Mouse (Mus musculus) embryonic facial prominence, embryonic 13.5 days (tissue): Measurements from ENCODE around the gene Egfl6. TPM values are rescaled to one million over a fixed set of nuclear protein-coding genes. Genes with fewer than 3 reads are reported as not detected.
"Not testable (repeated sequence)": the region's sequence is repeated elsewhere in the genome, so short reads cannot be mapped to it uniquely, and the experiment has no call there.

Source experiments
- ATAC-seq: fragments of 200-750 bp; cut with Nextera tagmentation; 2 replicates; pipeline ENCODE4 v1.8.0; 2017; ENCODE audit warnings: low read depth; ENCODE audit not compliant: insufficient number of reproducible peaks, insufficient read depth, low FRiP score, low TSS enrichment
- H3K27ac ChIP-seq: fragments of 300-500 bp; sonication (generic); 2 replicates; pipeline ENCODE4 v1.5.1; 2015; ENCODE audit warnings: moderate library complexity, mild to moderate bottlenecking, inconsistent platforms
- H3K27me3 ChIP-seq: fragments of 300-500 bp; sonication (generic); 2 replicates; pipeline ENCODE4 v1.6.1; 2015; ENCODE audit warnings: mild to moderate bottlenecking, inconsistent platforms
- H3K36me3 ChIP-seq: fragments of 300-500 bp; sonication (generic); 2 replicates; pipeline ENCODE4 v1.6.1; 2015; ENCODE audit warnings: mild to moderate bottlenecking, inconsistent platforms
- H3K4me1 ChIP-seq: fragments of 300-500 bp; sonication (generic); 2 replicates; pipeline ENCODE4 v1.6.1; 2015; ENCODE audit warnings: inconsistent platforms
- H3K4me2 ChIP-seq: fragments of 300-500 bp; sonication (generic); 2 replicates; pipeline ENCODE4 v1.6.1; 2015; ENCODE audit warnings: moderate library complexity, mild to moderate bottlenecking, inconsistent platforms
- H3K4me3 ChIP-seq: fragments of 300-500 bp; sonication (generic); 2 replicates; pipeline ENCODE4 v1.5.1; 2015; ENCODE audit warnings: mild to moderate bottlenecking, inconsistent platforms
- H3K9ac ChIP-seq: fragments of 300-500 bp; sonication (generic); 2 replicates; pipeline ENCODE4 v1.6.1; 2015; ENCODE audit warnings: mild to moderate bottlenecking, inconsistent platforms
- H3K9me3 ChIP-seq: fragments of 300-500 bp; sonication (generic); 2 replicates; pipeline ENCODE4 v1.6.1; 2016; ENCODE audit warnings: inconsistent platforms
- WGBS: fragments of 180-500 bp; shearing (Covaris S2); methylation state at CpG from one replicate; pipeline ENCODE4 v1.1.7; 2015; ENCODE audit warnings: mixed read lengths; 5-methylcytosine and 5-hydroxymethylcytosine counted together
- polyA plus RNA-seq: library from polyadenylated mRNA; unstranded; fragments of >200 nt; fragmentation: Nextera tagmentation; extraction: Ambion mirVana; gene quantifications from 2 replicates; pipeline ENCODE4 v1.2.1, GENCODE M21; 2015

Egfl6 gene
- polyA plus RNA-seq, 1 experiment from 2014 or later = 130 TPM

- no peaks in the 10 kb centered on the region for H3K9me3 ChIP-seq
- no peak for ATAC-seq
- H3K4me3 ChIP-seq = no peak overlapping the region
- H3K27ac ChIP-seq = no peak overlapping the region
- WGBS = 87% methylated on average over 3 of the region's 3 CpGs
- H3K4me1 ChIP-seq = 0 out of 2 replicates have a peak, but pooled peaks cover 3% of the 10 kb centered on the region
- H3K4me2 ChIP-seq = no peak overlapping the region
- H3K9ac ChIP-seq = no peak overlapping the region
- H3K36me3 ChIP-seq = no peaks in the 10 kb centered on the region
- peaks cover 22% of the 10 kb centered on the region for H3K27me3 ChIP-seq
These were observed 69.6 kb downstream of the Egfl6 start for GRCm38 (mm10) chrX:166515923-166516322.

DNA sequence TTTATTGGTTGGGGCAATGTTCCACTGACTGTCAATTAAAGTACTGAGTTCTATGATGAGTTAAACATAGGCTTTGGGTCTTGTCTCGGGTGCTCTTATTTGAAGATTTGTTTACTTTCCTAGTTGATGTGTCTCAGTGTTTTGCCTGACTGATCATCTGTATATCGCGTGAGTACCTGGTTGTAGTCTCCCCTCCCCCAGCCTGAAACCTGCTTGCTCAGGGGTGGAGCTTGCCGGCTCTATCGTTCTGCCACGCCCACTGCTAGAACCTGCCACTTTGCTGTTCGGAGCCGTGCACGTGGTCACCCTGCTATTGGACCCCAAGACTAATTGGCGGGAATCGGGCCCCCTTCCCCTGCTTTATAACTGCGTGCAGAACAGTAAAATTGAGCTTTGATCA, 71.5 kb downstream of the Egfl6 start:
- not testable (repeated sequence) for ATAC-seq, H3K9ac ChIP-seq, H3K36me3 ChIP-seq, H3K9me3 ChIP-seq, H3K4me3 ChIP-seq, H3K4me1 ChIP-seq, H3K27ac ChIP-seq
- Histone ChIP-seq H3K4me2 (peak overlapping the region; percentile 37), H3K27me3 (peaks cover 13% of the 10 kb centered on the region)
- WGBS = 33% methylated on average over 12 of the region's 12 CpGs

DNA sequence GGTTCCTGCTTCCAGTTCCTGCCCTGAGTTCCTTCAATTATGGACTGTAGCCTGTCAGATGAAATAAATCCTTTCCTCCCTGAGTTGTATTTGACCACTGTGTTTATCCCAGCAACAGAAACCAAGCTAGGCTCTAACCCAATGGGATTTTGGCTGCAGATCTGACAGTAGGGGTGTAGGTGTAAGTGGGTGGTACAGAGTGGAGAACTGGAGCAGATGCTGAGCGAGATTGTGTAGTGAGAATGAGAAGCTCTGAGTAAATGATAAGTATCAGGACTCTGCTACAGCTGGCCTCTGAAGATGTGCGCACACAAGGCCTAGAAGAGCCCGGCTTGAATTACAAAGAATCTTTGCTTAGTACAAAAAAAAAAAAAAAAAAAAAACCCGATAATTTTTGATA, 73.4 kb downstream of the Egfl6 start:
- Histone ChIP-seq H3K36me3 (no peaks in the 10 kb centered on the region), H3K27me3 (peaks cover 13% of the 10 kb centered on the region)

DNA sequence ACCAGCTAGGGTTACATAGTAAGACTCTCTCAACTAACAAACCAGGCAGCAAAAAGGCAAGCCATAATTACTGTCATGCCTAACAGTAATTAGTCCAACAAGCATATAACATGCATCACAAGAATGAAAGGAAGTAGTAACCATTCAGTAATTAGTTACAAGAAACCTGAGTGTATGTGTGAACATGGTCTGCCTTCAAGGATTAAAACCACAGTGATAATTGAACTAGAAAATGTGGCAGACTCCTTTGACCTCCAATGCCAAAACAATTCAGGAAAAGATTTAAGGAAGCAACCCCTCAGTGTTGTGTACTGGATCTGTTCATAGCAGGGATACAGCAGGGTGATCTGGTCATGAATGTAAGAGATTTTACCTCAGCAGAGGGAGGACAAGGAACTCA, 74.4 kb downstream of the Egfl6 start:
- no peak for ATAC-seq
- H3K27me3 ChIP-seq = peaks cover 11% of the 10 kb centered on the region
- H3K9me3 ChIP-seq = no peaks in the 10 kb centered on the region
- H3K4me2 ChIP-seq = 0 out of 2 replicates have a peak overlapping the region, but pooled peaks have one; percentile 56
- H3K27ac ChIP-seq = no peak overlapping the region
- no peak overlapping the region for H3K4me3 ChIP-seq
- H3K4me1 ChIP-seq = 0 out of 2 replicates have a peak, but pooled peaks cover 3% of the 10 kb centered on the region
- no peaks in the 10 kb centered on the region for H3K36me3 ChIP-seq
- H3K9ac ChIP-seq = no peak overlapping the region

More for the DNA sequence above, 73.4 kb downstream of the Egfl6 start:
- Histone ChIP-seq H3K9ac (no peak overlapping the region), H3K4me3 (no peak overlapping the region), H3K4me2 (no peak overlapping the region), H3K27ac (no peak overlapping the region), H3K9me3 (no peaks in the 10 kb centered on the region), H3K4me1 (0 out of 2 replicates have a peak, but pooled peaks cover 3% of the 10 kb centered on the region)
- 87% methylated on average over 4 of the region's 4 CpGs for WGBS
- ATAC-seq = no peak

GRCm38 (mm10) chrX:166509761-166510738, 75.5 kb downstream of the Egfl6 start:
- peak; percentile 93 for ATAC-seq
- Histone ChIP-seq H3K4me3 (peak overlapping the region; percentile 52), H3K36me3 (no peaks in the 10 kb centered on the region), H3K27me3 (peaks cover 8% of the 10 kb centered on the region), H3K9ac (peak overlapping the region; percentile 80), H3K9me3 (no peaks in the 10 kb centered on the region), H3K4me1 (0 out of 2 replicates have a peak, but pooled peaks cover 3% of the 10 kb centered on the region), H3K4me2 (peak overlapping the region; percentile 56), H3K27ac (peak overlapping the region; percentile 98)
- 25% methylated on average over 65 of the region's 65 CpGs for WGBS

DNA sequence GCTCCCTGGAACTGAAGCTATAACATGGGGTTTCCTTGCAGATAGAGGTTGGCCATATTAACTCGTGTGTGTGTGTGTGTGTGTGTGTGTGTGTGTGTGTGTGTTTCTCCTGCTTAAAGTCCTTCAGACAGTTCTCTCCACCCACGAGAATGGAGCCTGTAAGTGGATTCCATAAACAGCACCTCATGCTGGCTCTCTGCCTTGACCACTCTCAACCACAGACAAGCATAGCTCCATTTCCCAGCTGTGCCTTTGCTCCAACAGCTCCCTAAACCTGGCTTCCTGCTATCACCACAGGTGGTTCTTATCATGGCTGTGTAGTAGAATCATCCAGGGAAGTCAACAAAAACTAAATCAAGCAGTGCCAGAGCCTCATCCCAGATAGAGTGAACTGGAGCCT, 81.1 kb downstream of the Egfl6 start:
- 63% methylated on average over 2 of the region's 2 CpGs for WGBS
- no peak for ATAC-seq
- Histone ChIP-seq H3K27ac (no peak overlapping the region), H3K36me3 (no peaks in the 10 kb centered on the region), H3K4me2 (no peak overlapping the region), H3K4me1 (no peaks in the 10 kb centered on the region), H3K9ac (no peak overlapping the region), H3K4me3 (no peak overlapping the region), H3K9me3 (no peaks in the 10 kb centered on the region), H3K27me3 (0 out of 2 replicates have a peak, but pooled peaks cover 3% of the 10 kb centered on the region)

- WGBS = 80% methylated on average over 1 of the region's 1 CpGs
- H3K36me3 ChIP-seq = no peaks in the 10 kb centered on the region
- peaks cover 3% of the 10 kb centered on the region for H3K27me3 ChIP-seq
- no peak overlapping the region for H3K9ac ChIP-seq
- no peaks in the 10 kb centered on the region for H3K9me3 ChIP-seq
- no peak overlapping the region for H3K4me3 ChIP-seq
- ATAC-seq = no peak
- no peak overlapping the region for H3K4me2 ChIP-seq
- no peaks in the 10 kb centered on the region for H3K4me1 ChIP-seq
- no peak overlapping the region for H3K27ac ChIP-seq
These were observed 85.9 kb downstream of the Egfl6 start for GRCm38 (mm10) chrX:166499496-166500190.

- Histone ChIP-seq H3K27me3 (peaks cover 3% of the 10 kb centered on the region), H3K4me3 (no peak overlapping the region), H3K4me1 (no peaks in the 10 kb centered on the region), H3K27ac (no peak overlapping the region), H3K36me3 (no peaks in the 10 kb centered on the region), H3K4me2 (no peak overlapping the region), H3K9me3 (no peaks in the 10 kb centered on the region), H3K9ac (no peak overlapping the region)
- WGBS = 60% methylated on average over 4 of the region's 4 CpGs
- ATAC-seq = no peak
These were observed 87.7 kb downstream of the Egfl6 start for GRCm38 (mm10) chrX:166497771-166498170.

- H3K36me3 ChIP-seq = no peaks in the 10 kb centered on the region
- no peak overlapping the region for H3K4me3 ChIP-seq
- ATAC-seq = no peak
- H3K27ac ChIP-seq = no peak overlapping the region
- H3K4me1 ChIP-seq = no peaks in the 10 kb centered on the region
- no peaks in the 10 kb centered on the region; the same call in none of the 2 replicates for H3K27me3 ChIP-seq
- H3K9ac ChIP-seq = no peak overlapping the region
- WGBS = 97% methylated on average over 2 of the region's 2 CpGs
- H3K4me2 ChIP-seq = no peak overlapping the region
- H3K9me3 ChIP-seq = no peaks in the 10 kb centered on the region
These were observed 90.5 kb downstream of the Egfl6 start for GRCm38 (mm10) chrX:166495052-166495451.

- Histone ChIP-seq H3K27ac (peak within 1 kb of the TSS; percentile 83), H3K27me3 (peaks cover 9% of the 10 kb centered on the region; the same call in 1 of the 2 replicates)
- WGBS = 22% methylated on average over 41 of the region's 41 CpGs
These were observed 106.0 kb downstream of the Egfl6 start, which contains the start of gene Rab9 for GRCm38 (mm10) chrX:166479365-166479983. Rab9 (minus strand) TSS chrX:166479867.

More at GRCm38 (mm10) chrX:166479365-166479983, 106.0 kb downstream of the Egfl6 start, which contains the start of gene Rab9:
- Histone ChIP-seq H3K9me3 (no peaks in the 10 kb centered on the region), H3K4me3 (peak within 1 kb of the TSS; percentile 64), H3K36me3 (no peaks in the 10 kb centered on the region), H3K4me2 (peak within 1 kb of the TSS; percentile 59), H3K4me1 (peaks cover 10% of the 10 kb centered on the region; the same call in 1 of the 2 replicates), H3K9ac (peak within 1 kb of the TSS; percentile 80)
- ATAC-seq = peak; percentile 96
